In genomic region chr19:10869886-10870527, GRCm38 (mm10) we compare ENCODE assay signal across 8 mouse cellular contexts. TPM values are rescaled to one million over a fixed set of nuclear protein-coding genes. Genes with fewer than 3 reads are reported as not detected.
DNase-seq lines count a peak whose midpoint lies in the region; ATAC-seq lines count a peak whose summit lies in the region.

Gene Tmem132a (minus strand): TSS chr19:10869940.

- H3K9me3 ChIP-seq in heart, embryonic 16.5 days (replicated peaks; ENCODE audit: control insufficient read depth, low read length): no peaks in the 10 kb centered on the region

- no peak for ATAC-seq in heart, embryonic 16.5 days (replicated peaks; ENCODE audit: extremely low read depth, insufficient read depth, low FRiP score)

- WGBS in heart, embryonic 16.5 days: 9% methylated on average over 8 of the region's 8 CpGs

- DNase-seq in layer of hippocampus, adult 8-10 months (ENCODE audit: low spot score in 2 of 2): no peak
- no peak for DNase-seq in layer of hippocampus, adult 9-11 months
- peak; percentile 81 for DNase-seq in cerebellum, adult 9-11 months
- no peak for DNase-seq in layer of hippocampus, postnatal 10 days (ENCODE audit: low spot score in 2 of 2)
- DNase-seq in lung, postnatal 14 days: peak; percentile 25
- DNase-seq in embryo, embryonic 10 days (ENCODE audit: low spot score): no peak
- no peak for DNase-seq in thymus, postnatal 25 days

- H3K36me3 ChIP-seq in heart, embryonic 16.5 days (ENCODE audit: control insufficient read depth, insufficient read depth): peaks cover 42% of the 10 kb centered on the region

- H3K4me2 ChIP-seq in heart, embryonic 16.5 days (ENCODE audit: low read depth, low read length): peak within 1 kb of the TSS; percentile 84

- H3K4me3 ChIP-seq in heart, embryonic 16.5 days (ENCODE audit: low read length): peak within 1 kb of the TSS; percentile 83

- H3K27me3 ChIP-seq in heart, embryonic 16.5 days (ENCODE audit: control insufficient read depth, insufficient read depth, low read length): no peaks in the 10 kb centered on the region

- H3K9ac ChIP-seq in heart, embryonic 16.5 days (ENCODE audit: low read length): peak within 1 kb of the TSS; percentile 88

- peak within 1 kb of the TSS; percentile 70 for H3K27ac ChIP-seq in heart, embryonic 16.5 days (ENCODE audit: low read length)

- H3K4me1 ChIP-seq in heart, embryonic 16.5 days (ENCODE audit: control insufficient read depth, insufficient read depth, low read length): peaks cover 15% of the 10 kb centered on the region

RNA-seq across cellular contexts. Expression of gene Tmem132a, which starts in this region (rescaled TPM):
- total RNA-seq in layer of hippocampus, adult 8-10 months (2022): 100 to 1,000 TPM; 132 to 156 (median 148) TPM
- 36.7 and 47.0 TPM in 2 replicates for polyA plus RNA-seq in heart, embryonic 16.5 days (2015; fragmentation: Nextera tagmentation; extraction: Ambion mirVana)
- 100 to 1,000 TPM; 250 to 259 TPM for total RNA-seq in layer of hippocampus, postnatal 10 days (2021)

Comparison
In these comparisons a context has a peak if more than half of its experiments do, and no peak if none do; other contexts are left out.
1. DNase-seq: peak in cerebellum, adult 9-11 months (single experiment) and lung, postnatal 14 days (single experiment); none in layer of hippocampus, adult 8-10 months (0 of 2), layer of hippocampus, adult 9-11 months (single experiment), layer of hippocampus, postnatal 10 days (0 of 2), embryo, embryonic 10 days (single experiment) and thymus, postnatal 25 days (single experiment).